Mouse (Mus musculus): ENCODE data around the gene Brd3. TPM values are rescaled to one million over a fixed set of nuclear protein-coding genes. Genes with fewer than 3 reads are reported as not detected.
"Not testable (repeated sequence)": the region's sequence is repeated elsewhere in the genome, so short reads cannot be mapped to it uniquely, and the experiment has no call there.

Gene Brd3
- total RNA-seq (2015), result 52.4 and 54.7 TPM in 2 replicates
- 26.7 and 29.4 TPM in 2 replicates for total RNA-seq (2017)

DNA sequence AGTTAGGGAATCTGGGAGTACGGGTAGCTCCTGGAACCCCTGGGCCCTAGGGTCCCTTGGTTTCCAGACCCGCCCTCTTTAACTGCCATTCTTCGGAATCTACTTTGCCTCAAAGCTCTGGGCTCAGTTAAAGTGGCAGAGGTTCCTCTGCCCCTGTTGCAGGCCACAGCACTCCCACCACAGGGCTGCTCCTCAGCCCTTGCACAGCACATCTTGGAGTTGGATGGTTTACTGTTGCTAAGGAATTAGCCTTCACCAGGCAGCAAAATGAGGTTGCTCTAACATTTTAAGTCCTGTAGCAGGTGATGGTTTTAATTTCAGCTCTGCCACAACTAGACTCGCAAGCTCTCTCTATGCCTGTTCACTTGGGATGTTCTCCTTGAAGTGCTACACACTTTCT, at the start of gene Brd3:
TSS of gene Brd3 (minus strand) at position 101 of the 400 bp plus-strand sequence.
- no peak for ATAC-seq (replicated peaks; ENCODE audit: poor library complexity)

DNA sequence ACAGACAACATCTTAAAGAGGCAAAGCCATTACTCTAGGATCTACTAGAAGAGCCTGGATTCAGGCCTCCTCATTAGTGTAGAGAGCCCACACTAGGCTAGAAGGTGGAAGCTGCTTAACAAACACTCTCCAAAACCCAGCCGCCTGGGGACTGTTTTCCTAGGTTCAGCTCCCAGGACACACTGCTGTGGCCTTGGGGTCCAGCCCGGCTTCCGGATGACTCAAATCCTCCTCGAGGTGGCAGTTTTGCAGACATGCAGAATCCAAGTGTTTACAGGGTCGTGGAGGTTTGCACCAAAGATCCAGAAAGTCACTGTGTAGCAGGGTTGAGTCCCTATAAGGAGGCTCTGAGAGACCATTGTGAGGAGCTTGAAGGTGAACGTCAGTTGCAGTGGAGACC, 49.5 kb upstream of the Brd3 start:
- no peak for ATAC-seq (replicated peaks; ENCODE audit: poor library complexity)

GRCm38 (mm10) chr2:27554308-27554707, 46.8 kb upstream of the Brd3 start:
- ATAC-seq (replicated peaks; ENCODE audit: poor library complexity), result no peak

GRCm38 (mm10) chr2:27552620-27553287, 45.3 kb upstream of the Brd3 start:
- ATAC-seq (replicated peaks; ENCODE audit: poor library complexity), result peak; percentile 64

DNA sequence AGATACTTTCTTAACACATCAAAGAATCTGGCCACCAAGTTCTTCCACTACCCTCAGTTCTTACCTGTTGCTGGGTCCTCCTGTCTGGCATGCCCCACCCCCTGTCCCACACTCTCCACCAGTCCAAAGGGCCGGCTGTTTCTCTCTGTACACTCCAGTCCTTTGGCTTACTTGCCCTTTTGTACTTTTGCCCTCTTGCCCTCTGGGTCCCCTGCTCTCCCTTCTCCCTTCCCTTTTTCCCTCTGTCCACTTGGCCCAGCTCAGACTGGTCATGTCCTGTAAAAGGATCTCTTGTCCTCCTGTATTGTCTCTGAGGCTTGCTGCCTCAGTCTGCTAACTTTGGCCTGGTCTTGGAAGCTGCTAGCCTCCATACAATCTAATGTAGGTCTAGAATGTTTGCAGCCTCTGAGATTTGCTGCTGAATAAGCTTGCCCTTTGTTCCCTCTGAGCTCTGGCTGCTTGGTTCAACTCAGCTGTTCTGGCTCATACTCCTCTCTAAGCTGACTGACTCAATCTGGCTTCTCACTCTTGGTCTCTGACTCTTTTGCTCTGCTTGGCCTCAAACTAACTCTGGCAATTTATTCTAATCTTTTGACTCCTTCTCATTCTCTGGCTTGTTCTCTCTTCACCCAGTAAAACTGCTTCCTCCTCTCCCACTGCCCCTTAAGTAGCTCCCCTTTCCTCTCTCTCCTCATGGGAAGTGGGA, 41.4 kb upstream of the Brd3 start:
- ATAC-seq (replicated peaks; ENCODE audit: poor library complexity), result no peak

DNA sequence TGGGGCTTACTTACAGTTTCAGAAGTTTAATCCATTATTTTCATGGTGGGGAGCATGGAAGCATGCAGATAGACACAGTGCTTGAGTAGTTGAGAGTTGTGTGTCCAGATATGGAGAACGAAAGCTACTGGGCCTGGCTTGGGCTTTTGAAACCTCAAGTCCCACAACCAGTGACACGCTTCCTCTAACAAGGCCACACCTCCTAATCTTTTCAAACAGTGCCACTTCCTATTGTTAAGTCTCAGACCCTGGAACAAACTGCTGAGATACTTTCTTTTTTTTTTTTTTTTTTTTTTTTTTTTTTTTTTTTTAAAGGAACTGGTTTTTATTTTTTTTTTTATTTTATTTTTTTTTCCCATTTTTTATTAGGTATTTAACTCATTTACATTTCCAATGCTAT, 40.5 kb upstream of the Brd3 start:
- no peak for ATAC-seq (replicated peaks; ENCODE audit: poor library complexity)

GRCm38 (mm10) chr2:27547326-27547725, 39.9 kb upstream of the Brd3 start:
- ATAC-seq (replicated peaks; ENCODE audit: poor library complexity), result peak; percentile 39; the same call in 1 of the 2 replicates

GRCm38 (mm10) chr2:27546041-27546440, 38.6 kb upstream of the Brd3 start:
- not testable (repeated sequence) for ATAC-seq (replicated peaks; ENCODE audit: poor library complexity)

- ATAC-seq (replicated peaks; ENCODE audit: poor library complexity), result not testable (repeated sequence)
Observed at GRCm38 (mm10) chr2:27545517-27545916, 38.1 kb upstream of the Brd3 start.

- ATAC-seq (replicated peaks; ENCODE audit: poor library complexity), result no peak
Observed at GRCm38 (mm10) chr2:27544613-27545012, 37.2 kb upstream of the Brd3 start.

DNA sequence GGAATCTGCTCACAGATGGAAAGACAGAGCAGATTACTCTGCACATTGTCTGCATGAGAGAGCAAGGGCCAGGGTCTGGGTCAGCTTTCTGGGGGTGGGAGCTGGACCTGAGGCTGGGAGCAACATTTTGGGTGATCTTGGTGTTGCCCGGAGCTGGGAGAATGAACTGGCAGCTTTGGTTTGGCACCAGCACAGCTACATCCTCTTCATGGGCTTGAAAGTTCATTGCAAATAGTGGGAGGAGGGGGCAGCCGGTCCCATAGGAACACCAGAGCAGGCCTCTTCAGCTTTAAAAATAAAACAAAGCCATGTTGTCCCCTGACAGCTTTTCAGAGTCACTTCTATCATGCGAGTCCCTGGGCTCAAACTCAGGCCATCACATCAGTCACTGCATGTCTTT, 33.8 kb upstream of the Brd3 start:
- no peak for ATAC-seq (replicated peaks; ENCODE audit: poor library complexity)

- ATAC-seq (replicated peaks; ENCODE audit: poor library complexity), result no peak
Observed at GRCm38 (mm10) chr2:27540515-27540836, 33.0 kb upstream of the Brd3 start.

- ATAC-seq (replicated peaks; ENCODE audit: poor library complexity), result peak; percentile 93
Observed at GRCm38 (mm10) chr2:27539772-27540514, 32.5 kb upstream of the Brd3 start.

- no peak for ATAC-seq (replicated peaks; ENCODE audit: poor library complexity)
Observed at GRCm38 (mm10) chr2:27539336-27539735, 31.9 kb upstream of the Brd3 start.

DNA sequence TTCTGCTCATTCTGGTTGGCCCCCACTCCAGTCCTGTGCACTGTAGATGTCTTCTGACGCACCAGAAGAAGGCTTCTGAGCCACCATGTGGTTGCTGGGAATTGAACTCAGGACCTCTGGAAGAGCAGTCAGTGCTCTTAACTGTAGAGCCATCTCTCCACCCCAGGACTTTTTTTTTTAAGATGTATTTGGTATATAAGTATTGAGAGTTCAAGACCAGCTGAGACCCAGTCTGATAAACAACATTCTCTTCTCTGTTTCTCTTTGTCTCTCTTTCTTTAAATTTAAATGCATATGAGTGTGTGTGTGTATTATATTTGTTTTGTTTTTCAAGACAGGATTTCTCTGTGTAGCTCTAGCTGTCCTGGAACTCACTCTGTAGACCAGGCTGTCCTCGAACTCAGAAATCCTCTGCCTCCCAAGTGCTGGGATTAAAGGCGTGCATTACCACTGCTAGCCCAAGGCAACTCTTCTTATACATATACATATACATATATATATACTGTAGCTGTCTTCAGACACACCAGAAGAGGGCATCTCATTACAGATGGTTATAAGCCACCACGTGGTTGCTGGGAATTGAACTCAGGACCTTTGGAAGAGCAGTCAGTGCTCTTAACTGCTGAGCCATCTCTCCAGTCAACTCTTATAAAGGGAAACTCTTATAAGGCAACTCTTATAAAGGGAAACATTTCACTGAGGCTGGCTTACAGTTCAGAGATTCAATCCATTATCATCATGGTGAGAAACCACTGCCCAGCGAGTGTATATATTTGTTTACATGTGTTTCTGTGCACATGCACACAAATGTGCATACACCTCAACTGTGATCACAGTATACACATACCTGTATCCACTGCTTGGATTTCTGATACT, 31.2 kb upstream of the Brd3 start:
- not testable (repeated sequence) for ATAC-seq (replicated peaks; ENCODE audit: poor library complexity)

GRCm38 (mm10) chr2:27518283-27518682, 10.8 kb upstream of the Brd3 start:
- 0 out of 2 replicates have a peak, but pooled peaks have one; percentile 17 for ATAC-seq (replicated peaks; ENCODE audit: poor library complexity)

DNA sequence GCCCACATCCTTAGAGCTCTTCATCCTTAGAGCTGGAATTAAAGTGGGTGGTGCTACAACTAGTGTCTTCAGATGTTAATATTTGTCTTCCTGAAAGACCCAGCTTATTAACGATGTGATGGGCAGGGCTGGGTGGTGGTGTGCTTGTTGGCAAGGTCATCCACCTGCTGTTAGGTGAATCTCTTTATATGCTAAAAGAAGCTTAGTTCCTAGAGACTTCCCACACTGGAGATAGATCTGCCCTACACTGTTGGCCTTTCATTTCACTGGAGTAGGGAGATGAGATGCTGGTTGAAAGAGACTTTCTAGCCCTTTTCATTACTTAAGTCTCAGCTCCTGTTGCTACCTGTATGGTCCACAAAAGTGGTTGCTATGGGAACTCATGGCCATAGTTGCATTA, 8.8 kb upstream of the Brd3 start:
- no peak for ATAC-seq (replicated peaks; ENCODE audit: poor library complexity)

DNA sequence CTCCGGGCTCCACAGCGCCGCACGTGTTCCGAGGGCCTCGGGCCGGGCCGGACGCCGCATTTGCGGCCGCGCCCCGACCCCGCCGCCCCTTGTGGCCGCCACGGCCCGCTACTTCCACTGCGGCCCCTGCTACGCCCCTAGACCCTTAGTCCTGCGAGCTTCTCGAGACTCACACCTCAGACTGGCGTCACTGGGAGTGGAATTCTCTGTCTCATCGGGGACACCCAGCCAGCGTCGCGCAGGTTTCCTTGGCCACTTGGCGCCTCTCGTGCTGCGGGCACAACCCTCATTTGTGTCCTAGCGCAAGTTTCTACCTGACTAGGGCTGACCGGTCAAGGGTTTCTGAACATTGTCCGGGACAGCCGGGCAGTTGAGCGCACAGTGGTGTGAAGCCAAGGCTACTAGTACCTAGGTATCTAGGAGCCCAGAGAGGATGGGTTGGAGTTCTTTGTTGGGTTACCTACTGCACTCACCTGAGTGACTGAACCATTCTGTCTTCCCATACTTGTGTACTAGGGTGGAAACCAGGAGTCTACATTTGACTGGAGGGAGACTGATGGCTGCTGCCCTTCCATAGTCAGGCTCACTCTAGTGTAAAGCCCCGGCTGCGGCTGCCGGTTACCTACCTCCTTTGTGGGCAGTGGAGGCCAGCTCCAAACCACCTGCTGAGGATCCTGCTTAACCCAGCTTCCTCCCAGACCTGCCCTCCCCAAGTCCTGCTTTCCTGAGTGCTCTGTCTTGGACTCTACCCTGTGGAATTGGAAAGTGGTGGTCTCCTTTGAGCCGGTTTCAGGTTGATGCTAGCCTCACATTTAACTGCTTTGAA, 8.1 kb upstream of the Brd3 start:
- ATAC-seq (replicated peaks; ENCODE audit: poor library complexity), result no peak

DNA sequence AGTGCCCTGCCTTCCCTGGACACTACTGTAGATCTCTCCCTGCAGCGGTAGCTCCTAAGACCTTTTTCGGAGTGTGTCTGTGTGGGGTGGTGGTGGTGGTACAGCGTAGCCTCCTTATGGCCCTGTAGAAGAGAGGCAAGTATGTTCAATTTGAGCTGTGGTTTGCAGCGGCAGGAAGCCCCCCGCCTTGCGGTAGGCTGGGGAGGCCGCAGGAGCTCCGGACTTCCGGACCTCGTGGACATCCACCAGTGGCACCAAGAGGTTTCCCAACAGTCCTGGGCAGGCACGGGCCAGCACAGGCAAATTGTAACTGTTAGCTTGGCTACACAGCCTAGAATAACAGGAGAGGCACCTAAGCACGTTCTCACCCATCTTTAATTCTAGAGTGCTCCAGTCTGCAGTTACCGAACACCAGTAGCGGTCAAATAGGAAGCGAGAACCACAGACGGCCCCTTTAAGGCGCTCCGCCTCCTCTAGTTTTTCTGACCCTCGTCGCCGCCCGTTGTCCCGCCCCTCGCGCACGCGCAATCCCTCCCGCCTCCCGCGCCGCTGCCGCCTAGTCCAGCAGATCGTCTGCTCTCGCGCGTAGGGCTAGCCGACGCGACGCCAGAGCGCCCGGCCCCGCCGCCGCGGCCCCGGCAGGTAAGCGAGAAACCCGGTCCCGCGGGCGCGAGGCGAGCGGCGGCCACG, 7.3 kb upstream of the Brd3 start, which contains the start of gene Wdr5:
TSS of gene Wdr5 (plus strand) at position 519 of the 690 bp plus-strand sequence.
- ATAC-seq (replicated peaks; ENCODE audit: poor library complexity), result peak; percentile 81
